Mouse (Mus musculus): ENCODE measurements around the gene Fam229b.

Gene Fam229b

GRCm38 (mm10) chr10:39121412-39121811 lies 12.3 kb downstream of the Fam229b start:
- no peak for DNase-seq (ENCODE audit: low spot score)

- no peak for DNase-seq (ENCODE audit: low spot score)
Observed at GRCm38 (mm10) chr10:39109489-39109874, 24.2 kb downstream of the Fam229b start.

GRCm38 (mm10) chr10:39108837-39109488 lies 24.8 kb downstream of the Fam229b start:
- DNase-seq (ENCODE audit: low spot score): no peak

GRCm38 (mm10) chr10:39106935-39107334 lies 26.8 kb downstream of the Fam229b start:
- DNase-seq (ENCODE audit: low spot score): no peak

- DNase-seq (ENCODE audit: low spot score): no peak
Observed at GRCm38 (mm10) chr10:39106413-39106812, 27.3 kb downstream of the Fam229b start.

GRCm38 (mm10) chr10:39104803-39105449 lies 28.8 kb downstream of the Fam229b start:
- no peak for DNase-seq (ENCODE audit: low spot score)

GRCm38 (mm10) chr10:39098746-39099145 lies 35.0 kb downstream of the Fam229b start:
- no peak for DNase-seq (ENCODE audit: low spot score)

GRCm38 (mm10) chr10:39096981-39097380 lies 36.7 kb downstream of the Fam229b start:
- DNase-seq (ENCODE audit: low spot score): peak; percentile 6

GRCm38 (mm10) chr10:39072048-39072447 lies 61.7 kb downstream of the Fam229b start:
- DNase-seq (ENCODE audit: low spot score): no peak
